Mouse (Mus musculus): Measurements from ENCODE around the gene Matn4. TPM values are rescaled to one million over a fixed set of nuclear protein-coding genes. Genes with fewer than 3 reads are reported as not detected.

Gene Matn4
- polyA plus RNA-seq, 1 experiment from 2014 or later = not detected

- ATAC-seq (replicated peaks; ENCODE audit: low FRiP score) = no peak
- WGBS = 85% methylated on average over 29 of the region's 29 CpGs
- Histone ChIP-seq H3K27me3 (ENCODE audit: control insufficient read depth, insufficient read depth, low read length) (peaks cover 6% of the 10 kb centered on the region), H3K4me1 (replicated peaks; ENCODE audit: control insufficient read depth, insufficient read depth, low read length) (no peaks in the 10 kb centered on the region), H3K4me2 (ENCODE audit: low read depth, low read length, severe bottlenecking) (no peak overlapping the region), H3K9ac (ENCODE audit: low read length) (no peak overlapping the region), H3K27ac (ENCODE audit: low read depth, low read length) (no peak overlapping the region), H3K36me3 (ENCODE audit: control insufficient read depth, insufficient read depth, low read length) (no peaks in the 10 kb centered on the region), H3K4me3 (ENCODE audit: low read depth, low read length) (no peak overlapping the region), H3K9me3 (ENCODE audit: control insufficient read depth, low read length) (peaks cover 3% of the 10 kb centered on the region; the same call in 1 of the 2 replicates)
- DNase-seq (ENCODE audit: low spot score) = no peak
Measured at GRCm38 (mm10) chr2:164393126-164393525, 11.8 kb downstream of the Matn4 start.

- DNase-seq (ENCODE audit: low spot score) (peak; percentile 93), ATAC-seq (replicated peaks; ENCODE audit: low FRiP score) (peak; percentile 60)
- under 1% methylated on average over 25 of the region's 30 CpGs for WGBS
- Histone ChIP-seq H3K4me3 (ENCODE audit: low read depth, low read length) (peak overlapping the region; percentile 31), H3K4me1 (replicated peaks; ENCODE audit: control insufficient read depth, insufficient read depth, low read length) (peaks cover 4% of the 10 kb centered on the region; the same call in 1 of the 2 replicates), H3K9me3 (ENCODE audit: control insufficient read depth, low read length) (no peaks in the 10 kb centered on the region), H3K36me3 (ENCODE audit: control insufficient read depth, insufficient read depth, low read length) (no peaks in the 10 kb centered on the region), H3K27me3 (ENCODE audit: control insufficient read depth, insufficient read depth, low read length) (peaks cover 12% of the 10 kb centered on the region), H3K9ac (ENCODE audit: low read length) (peak overlapping the region; percentile 41), H3K27ac (ENCODE audit: low read depth, low read length) (no peak overlapping the region), H3K4me2 (ENCODE audit: low read depth, low read length, severe bottlenecking) (peak overlapping the region; percentile 50)
Measured at GRCm38 (mm10) chr2:164389499-164389898, 15.5 kb downstream of the Matn4 start.

- no peaks in the 10 kb centered on the region for H3K36me3 ChIP-seq (ENCODE audit: control insufficient read depth, insufficient read depth, low read length)
- H3K4me2 ChIP-seq (ENCODE audit: low read depth, low read length, severe bottlenecking) = peak within 1 kb of the TSS; percentile 50
- peaks cover 12% of the 10 kb centered on the region for H3K27me3 ChIP-seq (ENCODE audit: control insufficient read depth, insufficient read depth, low read length)
- H3K9me3 ChIP-seq (ENCODE audit: control insufficient read depth, low read length) = no peaks in the 10 kb centered on the region
- peaks cover 4% of the 10 kb centered on the region; the same call in 1 of the 2 replicates for H3K4me1 ChIP-seq (replicated peaks; ENCODE audit: control insufficient read depth, insufficient read depth, low read length)
- H3K9ac ChIP-seq (ENCODE audit: low read length) = peak within 1 kb of the TSS; percentile 41
- DNase-seq (ENCODE audit: low spot score) (peak; percentile 73), ATAC-seq (replicated peaks; ENCODE audit: low FRiP score) (peak; percentile 57; the same call in 1 of the 2 replicates)
- H3K27ac ChIP-seq (ENCODE audit: low read depth, low read length) = no peak within 1 kb of the TSS
- under 1% methylated on average over 17 of the region's 17 CpGs for WGBS
- peak within 1 kb of the TSS; percentile 31 for H3K4me3 ChIP-seq (ENCODE audit: low read depth, low read length)
Measured at GRCm38 (mm10) chr2:164389020-164389419, 15.9 kb downstream of the Matn4 start, which contains the start of gene Slpi. TSS of gene Slpi (minus strand) at chr2:164389095.

GRCm38 (mm10) chr2:164386953-164387352 is 18.0 kb downstream of the Matn4 start:
- no peak overlapping the region for H3K9ac ChIP-seq (ENCODE audit: low read length)
- peaks cover 4% of the 10 kb centered on the region; the same call in 1 of the 2 replicates for H3K4me1 ChIP-seq (replicated peaks; ENCODE audit: control insufficient read depth, insufficient read depth, low read length)
- ATAC-seq (replicated peaks; ENCODE audit: low FRiP score) = no peak
- H3K4me3 ChIP-seq (ENCODE audit: low read depth, low read length) = no peak overlapping the region
- H3K4me2 ChIP-seq (ENCODE audit: low read depth, low read length, severe bottlenecking) = no peak overlapping the region
- H3K36me3 ChIP-seq (ENCODE audit: control insufficient read depth, insufficient read depth, low read length) = no peaks in the 10 kb centered on the region
- 18% methylated on average over 8 of the region's 8 CpGs for WGBS
- DNase-seq (ENCODE audit: low spot score) = peak; percentile 66
- H3K27ac ChIP-seq (ENCODE audit: low read depth, low read length) = no peak overlapping the region
- H3K9me3 ChIP-seq (ENCODE audit: control insufficient read depth, low read length) = no peaks in the 10 kb centered on the region
- peaks cover 12% of the 10 kb centered on the region for H3K27me3 ChIP-seq (ENCODE audit: control insufficient read depth, insufficient read depth, low read length)

- DNase-seq (ENCODE audit: low spot score) = peak; percentile 60
- Histone ChIP-seq H3K9ac (ENCODE audit: low read length) (no peak overlapping the region), H3K4me1 (replicated peaks; ENCODE audit: control insufficient read depth, insufficient read depth, low read length) (peaks cover 4% of the 10 kb centered on the region; the same call in 1 of the 2 replicates), H3K27ac (ENCODE audit: low read depth, low read length) (no peak overlapping the region), H3K36me3 (ENCODE audit: control insufficient read depth, insufficient read depth, low read length) (no peaks in the 10 kb centered on the region), H3K4me3 (ENCODE audit: low read depth, low read length) (no peak overlapping the region), H3K4me2 (ENCODE audit: low read depth, low read length, severe bottlenecking) (peak overlapping the region; percentile 6; the same call in 1 of the 2 replicates), H3K27me3 (ENCODE audit: control insufficient read depth, insufficient read depth, low read length) (peaks cover 12% of the 10 kb centered on the region), H3K9me3 (ENCODE audit: control insufficient read depth, low read length) (no peaks in the 10 kb centered on the region)
- WGBS = 6% methylated on average over 18 of the region's 18 CpGs
- ATAC-seq (replicated peaks; ENCODE audit: low FRiP score) = peak; percentile 67
Measured at GRCm38 (mm10) chr2:164385927-164386763, 18.8 kb downstream of the Matn4 start.

GRCm38 (mm10) chr2:164383656-164384399 is 21.1 kb downstream of the Matn4 start:
- Histone ChIP-seq H3K27ac (ENCODE audit: low read depth, low read length) (no peak overlapping the region), H3K9ac (ENCODE audit: low read length) (no peak overlapping the region), H3K9me3 (ENCODE audit: control insufficient read depth, low read length) (no peaks in the 10 kb centered on the region), H3K36me3 (ENCODE audit: control insufficient read depth, insufficient read depth, low read length) (no peaks in the 10 kb centered on the region), H3K4me1 (replicated peaks; ENCODE audit: control insufficient read depth, insufficient read depth, low read length) (peaks cover 4% of the 10 kb centered on the region; the same call in 1 of the 2 replicates), H3K27me3 (ENCODE audit: control insufficient read depth, insufficient read depth, low read length) (peaks cover 12% of the 10 kb centered on the region), H3K4me2 (ENCODE audit: low read depth, low read length, severe bottlenecking) (no peak overlapping the region), H3K4me3 (ENCODE audit: low read depth, low read length) (no peak overlapping the region)
- WGBS = 77% methylated on average over 11 of the region's 11 CpGs
- ATAC-seq (replicated peaks; ENCODE audit: low FRiP score) = no peak
- DNase-seq (ENCODE audit: low spot score) = no peak

- DNase-seq (ENCODE audit: low spot score) (no peak), ATAC-seq (replicated peaks; ENCODE audit: low FRiP score) (no peak)
- Histone ChIP-seq H3K9me3 (ENCODE audit: control insufficient read depth, low read length) (no peaks in the 10 kb centered on the region), H3K27me3 (ENCODE audit: control insufficient read depth, insufficient read depth, low read length) (peaks cover 4% of the 10 kb centered on the region; the same call in 1 of the 2 replicates), H3K27ac (ENCODE audit: low read depth, low read length) (no peak overlapping the region), H3K9ac (ENCODE audit: low read length) (no peak overlapping the region), H3K4me3 (ENCODE audit: low read depth, low read length) (no peak overlapping the region), H3K4me1 (replicated peaks; ENCODE audit: control insufficient read depth, insufficient read depth, low read length) (peaks cover 4% of the 10 kb centered on the region; the same call in 1 of the 2 replicates), H3K36me3 (ENCODE audit: control insufficient read depth, insufficient read depth, low read length) (no peaks in the 10 kb centered on the region), H3K4me2 (ENCODE audit: low read depth, low read length, severe bottlenecking) (no peak overlapping the region)
- WGBS = 90% methylated on average over 3 of the region's 3 CpGs
Measured at GRCm38 (mm10) chr2:164382971-164383370, 22.0 kb downstream of the Matn4 start.

DNA sequence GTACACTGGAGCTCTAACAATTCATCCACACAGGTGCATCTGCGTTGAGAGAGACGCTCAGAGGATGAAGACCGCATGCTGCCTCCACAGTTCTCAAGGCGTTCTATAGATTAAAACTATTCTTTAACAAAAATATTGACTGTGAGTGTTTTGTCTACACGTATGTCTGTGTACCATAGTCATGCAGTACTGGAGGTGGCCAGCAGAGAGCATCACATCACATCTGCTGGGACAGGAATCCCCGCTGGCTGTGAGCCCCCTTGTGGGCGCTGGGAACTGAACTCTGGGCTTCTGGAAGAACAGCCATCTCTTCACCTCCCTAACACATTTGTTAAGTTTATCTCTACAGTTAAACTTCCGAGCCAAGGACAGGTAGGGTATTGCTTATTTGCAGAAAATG is 23.2 kb downstream of the Matn4 start:
- Histone ChIP-seq H3K36me3 (ENCODE audit: control insufficient read depth, insufficient read depth, low read length) (no peaks in the 10 kb centered on the region), H3K9ac (ENCODE audit: low read length) (no peak overlapping the region), H3K4me2 (ENCODE audit: low read depth, low read length, severe bottlenecking) (no peak overlapping the region), H3K4me1 (replicated peaks; ENCODE audit: control insufficient read depth, insufficient read depth, low read length) (peaks cover 4% of the 10 kb centered on the region; the same call in 1 of the 2 replicates), H3K9me3 (ENCODE audit: control insufficient read depth, low read length) (no peaks in the 10 kb centered on the region), H3K4me3 (ENCODE audit: low read depth, low read length) (no peak overlapping the region), H3K27ac (ENCODE audit: low read depth, low read length) (no peak overlapping the region), H3K27me3 (ENCODE audit: control insufficient read depth, insufficient read depth, low read length) (peaks cover 3% of the 10 kb centered on the region; the same call in 1 of the 2 replicates)
- WGBS = 73% methylated on average over 8 of the region's 8 CpGs
- DNase-seq (ENCODE audit: low spot score) (no peak), ATAC-seq (replicated peaks; ENCODE audit: low FRiP score) (no peak)
